Mouse (Mus musculus): Measurements from ENCODE around the gene Mpped2. TPM values are rescaled to one million over a fixed set of nuclear protein-coding genes. Genes with fewer than 3 reads are reported as not detected.

Mpped2 gene
- total RNA-seq, 2 experiments from 2014 or later: 3.1 to 4.7 TPM

DNA sequence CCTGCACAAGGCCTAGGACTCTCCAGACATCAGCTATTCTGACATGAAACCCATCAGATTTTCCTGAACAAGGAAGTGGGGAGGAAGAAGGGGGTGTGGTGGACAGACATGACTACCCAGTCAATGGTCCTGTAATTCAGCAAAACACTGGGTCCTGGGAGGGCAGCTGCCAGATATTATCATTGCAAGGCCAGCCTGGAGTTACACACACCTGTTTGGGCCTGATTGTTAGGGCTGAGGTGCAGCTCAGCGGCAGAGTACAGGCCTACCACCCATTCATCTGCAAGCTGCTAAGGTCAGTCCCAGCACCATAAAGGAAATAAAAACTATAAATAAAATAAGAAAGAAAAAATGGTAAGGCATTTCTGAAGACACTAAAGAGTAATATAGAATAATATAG, 52.3 kb downstream of the Mpped2 start:
- DNase-seq: no peak

DNA sequence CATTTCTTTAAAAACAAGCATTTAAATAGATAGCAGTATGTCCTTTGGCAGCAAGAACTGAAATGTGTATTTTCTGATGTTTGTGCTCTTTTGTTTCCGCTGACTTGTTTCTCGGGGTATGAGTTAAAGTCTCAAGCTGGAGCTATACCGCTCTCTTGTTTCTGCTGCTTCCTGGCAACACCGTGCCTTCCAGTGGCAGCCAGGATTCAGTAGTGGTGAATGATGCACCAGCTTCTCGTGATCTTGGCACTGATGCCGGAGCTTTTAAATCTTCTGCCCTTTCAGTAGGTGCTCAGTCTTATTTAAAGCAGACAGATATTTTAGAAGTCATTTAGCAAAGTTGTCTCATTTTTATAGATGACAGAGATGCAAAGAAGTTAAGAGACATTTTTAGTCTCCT, 53.1 kb downstream of the Mpped2 start:
- no peak for DNase-seq

DNA sequence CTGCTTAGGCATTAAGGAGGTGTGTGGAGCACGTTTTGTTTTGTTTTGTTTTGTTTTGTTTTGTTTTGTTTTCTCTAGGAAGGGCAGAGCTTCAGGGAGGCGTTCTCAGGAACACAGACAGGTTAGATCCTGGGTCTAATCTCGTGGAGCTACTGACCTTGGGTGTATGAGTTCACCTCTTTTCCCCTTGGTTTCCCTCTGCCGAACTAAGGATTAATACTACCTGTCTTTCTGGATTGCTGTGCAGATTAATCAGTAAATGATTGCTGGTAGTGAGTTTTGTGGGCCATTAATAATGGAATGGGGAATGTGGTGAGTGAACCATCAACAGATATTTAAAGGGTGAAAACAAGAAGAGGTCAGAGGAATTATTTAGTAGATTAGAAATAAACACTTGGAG, 53.8 kb downstream of the Mpped2 start:
- DNase-seq: no peak

DNA sequence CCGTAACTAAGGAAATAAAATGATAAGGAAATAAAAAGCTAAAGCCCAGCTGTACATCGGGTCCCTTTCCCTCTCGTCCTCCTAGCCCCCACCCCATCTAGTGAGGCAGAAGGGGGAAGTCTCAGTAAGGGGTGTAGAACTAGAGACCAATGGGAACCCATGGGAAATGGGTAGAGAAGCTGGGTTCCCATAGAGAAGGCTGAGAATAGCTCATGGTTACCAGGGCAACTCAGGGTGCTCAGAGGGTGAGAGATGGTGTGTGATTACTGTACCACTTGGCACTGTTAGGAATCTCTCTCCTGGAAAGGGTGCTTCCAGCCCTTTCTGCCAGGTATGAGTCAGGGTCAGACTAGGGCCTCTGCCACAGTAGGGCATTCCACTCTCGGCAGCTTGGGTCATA, 54.3 kb downstream of the Mpped2 start:
- no peak for DNase-seq

DNA sequence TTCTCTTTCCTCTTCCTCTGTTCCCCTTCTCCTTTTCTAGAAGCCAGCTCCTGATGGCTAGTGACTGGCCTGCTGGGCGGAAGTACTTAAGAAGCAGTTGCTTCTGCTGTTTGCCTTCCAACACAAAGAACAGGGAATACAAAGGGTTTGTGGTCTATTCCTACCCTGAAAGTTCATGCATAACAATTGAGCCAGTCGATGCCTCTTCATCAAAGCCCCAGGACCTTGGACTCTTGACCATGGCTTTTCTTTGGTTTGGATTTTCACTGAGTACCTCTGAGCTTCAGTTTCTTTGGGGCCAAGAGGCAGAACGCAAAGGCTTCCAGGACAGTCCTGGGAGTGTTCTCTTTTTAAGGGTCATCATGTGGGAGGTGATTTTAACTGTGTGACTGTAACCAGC, 57.8 kb downstream of the Mpped2 start:
- no peak for DNase-seq

DNA sequence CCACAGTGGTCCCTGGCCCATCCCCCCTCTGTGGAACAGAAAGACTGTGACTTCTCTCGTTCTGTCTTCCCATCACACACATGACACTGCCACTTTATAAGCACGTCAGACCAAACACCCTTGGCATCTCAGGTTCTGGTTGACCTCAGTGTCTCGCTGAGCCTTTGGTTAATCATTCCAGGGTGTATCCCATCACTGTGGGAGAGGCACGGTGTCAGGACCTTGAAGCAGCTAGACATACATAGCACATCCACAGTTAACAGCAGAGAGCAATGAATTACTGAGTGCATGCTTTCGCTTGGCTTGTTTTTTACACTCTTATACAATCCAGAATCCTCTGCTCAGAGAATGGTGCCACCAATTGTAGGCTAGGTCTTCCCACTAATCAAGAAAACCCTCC, 60.6 kb downstream of the Mpped2 start:
- DNase-seq: no peak

DNA sequence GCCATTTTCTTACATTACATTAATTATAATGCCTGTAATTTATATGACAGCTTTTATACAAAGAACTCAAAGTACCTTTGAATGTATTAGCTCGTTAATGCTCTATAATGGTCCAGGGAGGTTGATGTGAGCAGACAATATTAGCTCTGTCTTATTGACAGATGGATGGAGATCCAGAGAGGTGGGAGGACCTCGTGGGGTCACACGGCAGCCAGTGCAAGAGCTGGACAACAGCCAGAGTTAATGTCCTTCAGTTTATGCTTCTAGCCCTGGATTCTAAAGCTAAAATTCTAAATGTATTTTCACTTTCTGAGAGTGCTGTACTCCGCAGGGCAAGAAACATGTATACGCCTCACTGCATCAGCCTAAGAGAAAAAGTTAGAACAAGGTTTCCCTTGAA, 61.6 kb downstream of the Mpped2 start:
- DNase-seq: no peak

DNA sequence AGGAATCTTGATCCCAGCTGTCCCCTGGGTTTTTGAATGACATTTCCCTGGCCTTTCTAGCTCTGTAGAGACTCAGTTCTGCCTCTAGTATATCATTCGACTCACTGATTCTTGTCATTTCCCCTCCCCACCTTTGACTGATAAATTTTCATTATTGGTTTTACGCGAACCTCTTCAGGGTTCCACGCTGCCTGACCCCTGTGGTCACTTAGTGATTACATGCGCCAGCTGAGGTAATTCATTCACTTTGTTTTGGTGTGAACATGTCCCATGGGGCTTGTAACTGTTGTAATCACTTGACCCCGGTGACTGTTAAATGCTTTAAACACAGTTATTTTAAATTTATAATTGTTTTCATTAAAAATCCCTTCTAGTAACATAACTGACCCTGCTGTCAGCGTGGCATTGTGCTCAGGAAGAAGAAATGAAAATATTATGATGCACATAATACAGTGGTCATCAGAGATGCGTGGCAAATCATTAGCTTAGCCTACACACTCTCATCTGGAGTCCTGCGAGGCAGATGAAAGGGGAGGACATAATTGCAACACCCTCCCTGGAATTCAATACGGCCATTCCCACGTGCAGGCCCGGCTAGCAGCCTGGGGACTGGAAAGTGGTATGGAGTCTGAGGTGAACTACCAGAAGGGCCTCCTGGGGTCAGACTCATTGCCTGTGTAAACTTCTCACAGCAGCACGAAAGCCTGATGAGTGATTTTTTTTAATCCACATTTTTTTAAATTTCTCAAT, 63.5 kb downstream of the Mpped2 start:
- DNase-seq: no peak

DNA sequence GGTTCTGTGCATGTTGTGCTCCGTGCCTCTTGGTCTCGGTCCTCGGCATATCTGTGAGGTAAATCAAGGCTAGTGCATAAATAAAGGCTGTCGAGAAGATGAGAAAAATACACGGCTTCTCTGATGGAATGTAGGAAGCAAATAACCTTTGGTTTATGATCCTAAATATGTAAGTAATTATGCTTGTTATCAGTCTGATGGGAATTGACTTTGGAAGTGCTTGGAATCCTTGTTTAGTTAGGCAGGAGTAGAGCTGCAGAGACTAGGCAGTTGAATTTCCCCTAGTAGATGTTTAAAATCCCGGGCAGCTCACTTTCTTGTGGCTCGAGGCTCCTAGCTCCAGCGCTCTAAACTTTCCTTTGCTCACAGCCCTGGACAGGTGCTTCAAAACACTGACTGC, 69.9 kb downstream of the Mpped2 start:
- no peak for DNase-seq

DNA sequence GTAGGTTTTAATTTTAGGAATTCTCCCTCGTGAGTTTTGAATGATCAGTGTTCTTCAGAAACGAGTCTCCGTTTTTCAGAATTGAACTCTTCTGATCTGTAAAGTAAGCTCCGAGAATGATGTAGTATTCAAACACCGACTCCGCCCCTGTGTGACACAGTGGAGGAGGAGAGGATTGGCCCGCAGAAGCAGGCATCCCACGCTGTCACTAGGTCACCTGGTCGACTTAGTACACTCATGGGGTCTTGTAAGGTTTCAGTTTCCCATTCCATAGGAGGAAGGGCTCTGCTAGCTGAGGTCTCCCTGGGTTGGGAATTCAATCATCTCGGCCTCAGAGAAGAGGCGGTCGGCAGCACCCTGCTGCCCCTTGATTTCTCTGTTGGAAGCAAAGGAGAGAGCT, 76.2 kb downstream of the Mpped2 start:
- DNase-seq: no peak

DNA sequence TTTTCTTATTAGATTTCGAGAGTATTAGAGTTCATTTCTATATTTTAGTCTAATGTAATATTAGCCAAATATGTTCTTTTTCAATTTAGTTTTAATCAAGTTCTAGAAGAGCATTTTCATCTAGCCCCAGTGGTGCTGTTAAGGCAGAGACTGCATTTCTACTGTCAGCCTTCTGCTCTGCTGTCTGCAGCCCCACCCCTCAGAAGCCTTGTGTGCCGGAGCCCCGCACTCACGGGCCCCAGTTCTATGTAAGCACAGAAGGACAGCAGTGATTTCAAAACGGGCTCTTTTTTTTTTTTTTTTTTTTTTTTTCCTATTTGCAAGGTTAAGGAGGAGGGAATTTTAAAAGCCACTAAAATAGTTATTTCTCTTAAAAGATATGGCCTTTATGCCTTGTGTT, 79.6 kb downstream of the Mpped2 start:
- DNase-seq: no peak

DNA sequence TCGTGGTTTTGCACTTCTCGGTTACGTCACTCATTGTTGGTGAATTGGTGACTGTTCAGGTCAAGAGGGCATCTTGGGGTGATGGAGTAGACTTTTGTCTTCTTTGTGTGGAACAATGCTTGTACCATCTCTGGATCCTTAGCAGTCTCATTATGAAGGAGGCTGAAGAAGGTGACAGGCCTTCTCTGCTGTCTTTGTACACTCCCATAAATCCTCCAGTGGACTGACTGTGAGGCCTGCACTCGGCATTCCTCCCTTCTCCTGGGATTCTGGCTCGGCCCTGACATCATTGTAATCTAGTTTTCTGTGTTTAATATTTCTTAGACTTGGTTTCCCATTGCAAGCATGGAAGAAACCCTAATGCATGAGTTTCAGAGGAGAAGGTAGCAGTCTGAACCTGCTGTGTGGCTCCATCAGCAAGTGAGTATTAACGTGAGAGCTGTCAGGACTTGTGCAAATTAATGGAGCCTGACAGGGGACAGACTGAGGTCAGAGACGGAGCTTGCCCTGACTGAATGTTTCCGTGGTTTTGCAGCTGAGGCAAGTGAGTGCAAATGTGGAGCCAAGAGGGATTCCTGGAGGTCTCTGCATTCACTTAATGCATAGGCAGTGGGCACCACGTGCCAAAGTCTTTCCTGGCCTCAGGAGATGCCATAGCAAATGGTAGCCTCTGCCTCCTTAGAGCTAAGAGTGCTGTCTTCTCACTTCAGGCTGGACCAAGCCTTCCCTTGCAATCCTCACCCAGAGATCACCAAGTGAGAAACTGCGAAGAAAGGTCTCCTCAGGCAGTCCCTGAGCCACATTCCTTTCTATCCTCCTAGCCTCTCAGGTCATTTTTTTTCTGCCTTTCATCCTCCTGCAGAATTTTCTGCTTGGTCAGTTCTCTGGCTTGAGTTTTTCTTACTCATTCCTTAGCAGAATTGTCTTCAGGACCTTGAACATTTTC, 81.5 kb downstream of the Mpped2 start:
- no peak for DNase-seq

DNA sequence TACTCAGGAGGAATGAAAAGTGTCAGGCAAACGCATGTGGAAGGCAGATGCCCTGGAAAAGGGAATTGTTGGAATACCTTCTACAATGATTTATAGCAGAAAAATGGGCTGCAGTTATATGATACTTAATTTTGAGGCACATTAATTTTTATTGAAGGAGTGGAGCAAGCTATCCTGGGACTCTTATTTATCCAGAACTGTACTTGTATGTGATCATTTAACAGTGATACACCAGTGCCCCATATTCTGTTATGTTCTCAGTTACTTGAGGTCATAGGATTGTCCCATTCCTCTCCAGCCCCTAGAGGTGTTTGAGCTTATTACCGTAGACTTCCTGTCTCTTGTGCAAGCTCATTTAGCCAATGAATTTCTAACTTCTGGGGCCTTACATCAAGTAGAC, 82.9 kb downstream of the Mpped2 start:
- no peak for DNase-seq

DNA sequence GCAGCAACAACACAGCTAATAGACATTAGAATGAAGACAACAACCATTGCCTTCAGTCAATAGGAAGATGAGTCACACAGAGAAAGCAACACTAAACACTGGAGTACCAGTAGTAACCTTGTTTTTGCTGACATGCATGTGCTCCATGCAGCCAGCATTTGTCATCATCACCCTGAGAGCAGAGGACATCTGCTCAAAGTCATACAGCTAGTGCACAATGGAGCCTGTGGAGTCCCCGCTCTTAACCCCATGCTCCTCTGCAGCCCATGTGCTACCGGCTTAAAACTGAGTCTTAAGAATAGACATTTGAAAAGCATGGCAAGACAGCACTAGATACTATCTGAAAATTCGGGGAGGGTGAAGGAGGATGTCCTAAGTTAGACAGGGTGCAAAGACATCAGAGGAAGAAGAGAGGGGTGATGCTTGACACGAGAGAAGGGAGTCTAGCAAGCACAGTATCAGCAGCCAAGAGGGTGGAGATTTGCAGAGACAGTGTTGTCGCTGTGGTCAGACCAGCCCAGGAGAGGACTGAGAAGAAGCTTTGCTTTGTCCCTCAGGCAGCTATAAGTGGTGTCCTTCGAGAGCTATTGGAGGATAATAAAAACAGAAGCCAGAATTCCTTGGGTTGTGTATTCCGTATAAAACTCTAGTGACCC, 85.9 kb downstream of the Mpped2 start:
- DNase-seq: no peak

DNA sequence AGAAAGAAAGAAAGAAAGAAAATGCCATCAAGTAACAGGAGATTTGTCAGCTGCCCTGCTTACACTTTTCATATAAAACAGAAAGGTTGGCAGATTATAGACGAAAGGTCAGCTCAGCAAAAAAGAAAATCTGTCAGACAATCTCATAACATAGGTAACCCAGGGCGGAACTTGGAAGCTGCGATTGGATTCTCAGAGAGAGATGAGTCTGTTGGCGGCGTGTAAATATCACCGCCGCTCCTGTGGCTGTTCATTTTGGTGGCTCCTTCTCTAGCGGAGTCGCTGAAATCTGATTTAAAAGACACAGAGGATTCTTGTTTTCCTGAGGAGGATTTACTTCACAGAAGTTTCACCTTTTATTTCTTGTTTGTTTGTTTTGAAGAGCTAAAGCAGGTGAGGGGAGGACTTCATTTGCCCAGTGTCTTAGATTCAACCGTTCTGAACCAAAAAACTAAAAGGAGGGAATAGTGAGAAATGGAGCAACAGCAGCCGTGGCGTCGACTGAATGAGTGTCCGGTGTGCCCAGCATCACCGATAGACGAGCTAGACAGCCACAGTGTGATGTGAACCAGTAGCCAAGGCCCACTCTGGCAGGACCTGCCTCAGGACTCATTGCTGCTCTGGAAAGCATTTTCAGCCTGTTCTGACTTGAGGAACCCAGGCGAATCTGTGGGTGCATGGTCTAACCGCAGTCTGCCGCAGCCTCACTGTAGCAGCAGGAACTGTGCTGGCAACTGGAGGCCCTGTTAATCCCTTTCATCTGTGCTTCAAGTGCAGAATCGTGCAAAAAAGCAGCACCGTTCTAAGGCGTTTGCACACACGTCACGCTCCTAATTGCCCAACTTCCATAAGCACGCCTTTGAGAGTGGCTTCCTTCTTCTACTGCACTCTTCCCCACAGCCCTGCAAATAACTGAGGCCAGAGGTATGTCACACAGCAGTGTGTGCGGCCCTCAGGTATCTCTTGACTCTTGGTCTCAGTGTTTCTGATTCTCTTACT, 88.4 kb downstream of the Mpped2 start:
- no peak for DNase-seq

DNA sequence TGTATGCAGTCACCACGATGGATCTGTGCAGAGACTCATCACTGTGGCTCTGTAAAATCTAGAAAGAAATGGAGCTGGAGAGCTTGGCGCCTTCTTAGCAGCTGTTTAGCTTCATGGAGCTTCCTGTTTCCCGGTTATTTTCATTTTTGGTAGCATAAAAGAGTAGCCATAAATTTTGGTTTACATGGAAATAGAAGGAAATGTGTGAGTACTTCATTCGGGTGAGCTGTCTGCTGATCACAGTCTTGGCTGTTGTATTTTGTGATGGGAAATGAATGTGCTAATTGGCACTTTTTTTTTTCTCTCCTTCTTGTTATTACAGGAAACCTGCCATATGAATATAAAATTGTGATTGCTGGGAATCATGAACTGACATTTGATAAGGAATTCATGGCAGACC, 90.2 kb downstream of the Mpped2 start:
- no peak for DNase-seq

DNA sequence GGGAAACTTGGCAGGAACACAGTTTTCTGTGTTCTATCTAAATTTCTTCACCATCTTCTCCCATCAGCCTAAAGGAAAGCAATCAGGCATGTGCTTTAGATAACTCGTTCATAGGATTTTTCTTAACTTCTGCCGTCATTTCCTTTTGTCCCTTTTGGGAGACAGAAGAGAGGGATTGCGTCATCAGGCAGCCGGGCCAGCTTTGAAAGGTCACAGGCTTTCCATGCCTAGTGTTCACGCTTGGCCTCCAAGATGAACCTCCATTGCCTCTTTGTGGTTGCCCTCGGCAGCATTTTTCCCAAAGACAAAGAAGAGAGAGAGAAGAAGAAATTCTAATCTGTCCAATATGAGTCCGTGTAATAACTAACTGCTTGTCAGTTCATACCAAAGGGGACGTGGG, 95.0 kb downstream of the Mpped2 start:
- no peak for DNase-seq

DNA sequence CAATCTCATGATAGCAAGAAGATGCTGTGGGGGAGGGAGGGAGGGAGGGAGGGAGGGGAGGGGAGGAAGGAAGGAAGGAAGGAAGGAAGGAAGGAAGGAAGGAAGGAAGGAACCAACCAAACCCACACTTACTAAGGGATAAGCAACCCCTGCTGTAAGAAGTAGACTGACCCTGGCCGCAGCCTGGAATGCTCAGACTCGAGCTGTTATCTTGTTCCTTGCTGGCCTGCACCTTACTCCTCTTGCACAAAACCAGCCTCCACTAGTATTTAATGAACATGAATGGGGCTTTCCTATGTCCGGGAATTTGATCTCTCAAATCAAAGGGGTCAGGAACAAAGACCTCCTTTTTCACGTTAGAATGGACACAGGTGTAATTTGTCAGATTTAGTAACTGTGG, 95.5 kb downstream of the Mpped2 start:
- no peak for DNase-seq

DNA sequence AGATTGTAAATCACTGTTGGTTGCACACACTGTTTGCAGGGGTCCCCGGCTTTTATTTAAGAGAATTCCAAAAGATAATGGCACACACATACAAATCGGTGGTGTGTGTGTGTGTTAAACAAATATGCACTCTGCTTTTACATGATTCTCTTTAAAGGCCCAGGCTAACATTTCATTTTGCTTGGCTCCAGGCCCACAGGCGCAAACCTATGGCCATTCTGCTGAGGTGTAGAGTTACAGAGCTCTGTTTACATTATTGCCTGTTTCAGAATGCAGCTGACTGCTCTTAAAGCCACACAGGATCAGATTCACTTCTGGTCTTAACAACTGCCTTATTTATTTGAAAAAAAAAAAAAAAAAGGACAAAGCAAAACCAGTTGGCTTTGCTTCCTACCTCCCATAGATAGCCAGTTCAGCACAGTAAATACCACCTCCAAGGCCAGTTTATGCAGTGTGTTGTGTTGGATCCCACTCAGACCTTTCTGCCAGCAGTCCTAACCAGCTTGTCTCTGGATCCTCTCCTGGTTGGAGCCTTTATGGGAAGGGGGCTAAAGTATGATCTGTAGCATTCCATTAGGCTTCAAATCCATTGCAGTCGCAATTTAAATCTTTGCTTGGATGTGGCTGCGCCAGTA, 96.7 kb downstream of the Mpped2 start:
- DNase-seq: no peak

DNA sequence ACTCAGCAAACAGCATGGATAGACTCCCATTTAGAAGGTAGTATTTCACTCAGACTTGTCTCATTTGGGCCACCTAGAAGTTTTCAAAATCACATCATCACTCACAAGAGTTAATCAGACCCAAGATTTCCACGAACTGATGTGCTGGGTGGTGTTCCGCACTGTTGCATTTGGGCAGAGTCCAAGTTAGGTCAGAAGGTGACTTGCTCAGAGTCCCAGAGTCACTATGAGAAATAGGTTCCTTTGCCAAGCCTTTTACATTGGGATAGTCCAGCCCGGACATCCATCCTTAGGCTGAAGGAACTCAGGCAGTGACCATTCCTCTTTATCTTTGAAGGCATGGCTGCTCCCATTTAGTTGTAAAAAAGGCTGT, 97.2 kb downstream of the Mpped2 start:
- no peak for DNase-seq

DNA sequence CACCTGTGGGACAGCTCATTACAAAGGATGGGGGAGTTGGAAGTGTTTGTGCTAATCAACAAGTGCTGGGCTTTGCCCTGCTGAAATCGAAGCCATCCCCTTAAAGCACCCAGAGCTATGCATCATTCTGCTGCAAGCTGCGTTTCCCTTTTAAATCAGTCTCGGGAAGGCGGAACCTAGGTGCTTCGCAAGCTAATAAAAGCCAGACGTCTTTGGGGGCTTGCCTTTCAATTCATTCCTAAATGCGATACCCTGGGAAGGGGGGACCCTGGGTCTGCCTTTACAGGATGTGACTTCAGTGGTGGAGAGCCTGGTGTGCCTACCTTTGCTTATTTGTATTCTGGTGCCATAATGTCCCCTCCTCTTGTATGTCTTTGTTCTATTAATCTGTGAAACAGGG, 103.2 kb downstream of the Mpped2 start:
- no peak for DNase-seq
